Comparison of ENCODE assay signal across 9 mouse cellular contexts in genomic region chr2:91027391-91028214, GRCm38 (mm10). TPM values are rescaled to one million over a fixed set of nuclear protein-coding genes. Genes with fewer than 3 reads are reported as not detected.
DNase-seq lines count a peak whose midpoint lies in the region; ATAC-seq and TF ChIP-seq lines count a peak whose summit lies in the region.
"Had no signal": no experiment of that assay in that cellular context is flagged by ENCODE, and none has a peak within 500 bp of the region (broad histone marks: within the 10 kb centered on the region; RNA-seq: fewer than 3 reads in every experiment).

No protein-coding gene starts in this region.

- no peak overlapping the region for H3K4me3 ChIP-seq in lung, postnatal 0 days (ENCODE audit: low read depth, low read length)
- H3K4me3 ChIP-seq in lung, adult 2 months (replicated peaks; ENCODE audit: extremely low read depth, low read depth, low read length): no peak overlapping the region
- peak overlapping the region; percentile 5; the same call in 1 of the 2 replicates for H3K4me3 ChIP-seq in heart, embryonic 11.5 days (ENCODE audit: low read depth, low read length)

- TF ChIP-seq POLR2A in lung, adult 2 months (IDR thresholded peaks at IDR 0.05; ENCODE audit: borderline replicate concordance, extremely low read depth, low read depth, low read length): no peak

- no peak for TF ChIP-seq EP300 in lung, postnatal 0 days (IDR thresholded peaks at IDR 0.05)

- H3K27me3 ChIP-seq in lung, postnatal 0 days (replicated peaks; ENCODE audit: insufficient read depth, low read length): no peaks in the 10 kb centered on the region
- no peaks in the 10 kb centered on the region for H3K27me3 ChIP-seq in heart, embryonic 11.5 days (ENCODE audit: control insufficient read depth, insufficient read depth, low read length)

- H3K9ac ChIP-seq in lung, postnatal 0 days (replicated peaks; ENCODE audit: low read depth): no peak overlapping the region
- no peak overlapping the region for H3K9ac ChIP-seq in heart, embryonic 11.5 days (ENCODE audit: low read depth, low read length)

- no peak overlapping the region for H3K4me2 ChIP-seq in lung, postnatal 0 days (replicated peaks; ENCODE audit: low read depth, low read length)
- H3K4me2 ChIP-seq in heart, embryonic 11.5 days: peak overlapping the region; percentile 43

- TF ChIP-seq CTCF in lung, postnatal 0 days (IDR thresholded peaks at IDR 0.05): no peak
- TF ChIP-seq CTCF in lung, adult 2 months (IDR thresholded peaks at IDR 0.05; ENCODE audit: insufficient read depth, low read length): no peak

- H3K9me3 ChIP-seq in lung, postnatal 0 days (ENCODE audit: low read length): no peaks in the 10 kb centered on the region
- no peaks in the 10 kb centered on the region for H3K9me3 ChIP-seq in heart, embryonic 11.5 days (replicated peaks; ENCODE audit: control insufficient read depth, low read length)

- peak; percentile 61 for DNase-seq in adrenal gland, postnatal 10 days
- no peak for DNase-seq in adrenal gland, postnatal 4 days (ENCODE audit: low spot score in 2 of 2)
- DNase-seq in lung, postnatal 0 days (ENCODE audit: low spot score): peak; percentile 39
- DNase-seq in lung, adult 2 months: no peak
- DNase-seq in lung, postnatal 25 days (ENCODE audit: low spot score): peak; percentile 31
- no peak for DNase-seq in thymus, postnatal 0 days (ENCODE audit: low spot score)
- no peak for DNase-seq in left cerebral cortex, adult 18-20 months (ENCODE audit: low spot score in 2 of 2)
- DNase-seq: cerebellum, adult 18-20 months had no signal

- H3K27ac ChIP-seq in lung, postnatal 0 days (ENCODE audit: low read length): no peak overlapping the region
- H3K27ac ChIP-seq in heart, embryonic 11.5 days (ENCODE audit: low read depth, low read length): peak overlapping the region; percentile 10; the same call in 1 of the 2 replicates

- no peak for ATAC-seq in lung, postnatal 0 days
- ATAC-seq in heart, embryonic 11.5 days (replicated peaks; ENCODE audit: insufficient number of reproducible peaks, low FRiP score, low TSS enrichment): 0 out of 2 replicates have a peak, but pooled peaks have one; percentile 28

- H3K36me3 ChIP-seq in lung, postnatal 0 days (ENCODE audit: insufficient read depth, low read length): no peaks in the 10 kb centered on the region
- no peaks in the 10 kb centered on the region for H3K36me3 ChIP-seq in heart, embryonic 11.5 days (ENCODE audit: control insufficient read depth, insufficient read depth, low read length)

- H3K4me1 ChIP-seq in lung, postnatal 0 days (ENCODE audit: insufficient read depth, low read depth, low read length): no peaks in the 10 kb centered on the region
- peaks cover 2% of the 10 kb centered on the region; the same call in 1 of the 2 replicates for H3K4me1 ChIP-seq in lung, adult 2 months (ENCODE audit: control insufficient read depth, insufficient read depth, low read length)
- peaks cover 10% of the 10 kb centered on the region; the same call in 1 of the 2 replicates for H3K4me1 ChIP-seq in heart, embryonic 11.5 days (ENCODE audit: control insufficient read depth, insufficient read depth, low read length)

- 82% methylated on average over 9 of the region's 9 CpGs for WGBS in lung, postnatal 0 days
- 77% methylated on average over 9 of the region's 9 CpGs for WGBS in lung, adult 2 months
- 77% methylated on average over 9 of the region's 9 CpGs for WGBS in heart, embryonic 11.5 days (ENCODE audit: insufficient replicate concordance)

RNA-seq across cellular contexts. Expression of gene Rapsn, which starts 7.8 kb away (rescaled TPM):
- 1 to 10 TPM; 1.7 to 5.0 TPM for total RNA-seq in adrenal gland, postnatal 10 days (2021)
- total RNA-seq in adrenal gland, postnatal 4 days (2021): 1 to 10 TPM; 4.2 to 4.9 TPM
- polyA plus RNA-seq in lung, postnatal 0 days (2015; fragmentation: Nextera tagmentation; extraction: Ambion mirVana): 0.84 and 1.8 TPM in 2 replicates
- polyA plus RNA-seq in lung, adult 2 months (2012; rRNA removed): 2.6 and 4.7 TPM in 2 replicates
- polyA plus RNA-seq in heart, embryonic 11.5 days (2014; fragmentation: Nextera tagmentation; extraction: Ambion mirVana): 11.1 and 11.3 TPM in 2 replicates
- 8.3 TPM in 2 replicates for polyA plus RNA-seq in thymus, postnatal 0 days (2015; fragmentation: Nextera tagmentation; extraction: Ambion mirVana)
- under 1 TPM; 0.49 to 0.70 TPM for total RNA-seq in left cerebral cortex, adult 18-20 months (2021)

RNA-seq across cellular contexts. Expression of gene Psmc3, which starts 26.2 kb away (rescaled TPM):
- 100 to 1,000 TPM; 174 to 182 TPM for total RNA-seq in adrenal gland, postnatal 10 days (2021)
- 100 to 1,000 TPM; 203 to 210 TPM for total RNA-seq in adrenal gland, postnatal 4 days (2021)
- 181 and 186 TPM in 2 replicates for polyA plus RNA-seq in lung, postnatal 0 days (2015; fragmentation: Nextera tagmentation; extraction: Ambion mirVana)
- polyA plus RNA-seq in lung, adult 2 months (2012; rRNA removed): 51.7 and 76.9 TPM in 2 replicates
- polyA plus RNA-seq in heart, embryonic 11.5 days (2014; fragmentation: Nextera tagmentation; extraction: Ambion mirVana): 316 and 322 TPM in 2 replicates
- polyA plus RNA-seq in thymus, postnatal 0 days (2015; fragmentation: Nextera tagmentation; extraction: Ambion mirVana): 302 and 307 TPM in 2 replicates
- 100 to 1,000 TPM; 210 to 211 TPM for total RNA-seq in left cerebral cortex, adult 18-20 months (2021)

RNA-seq across cellular contexts. Expression of gene Slc39a13, which starts 42.6 kb away (rescaled TPM):
- 10 to 100 TPM; 22.3 to 30.5 TPM for total RNA-seq in adrenal gland, postnatal 10 days (2021)
- 10 to 100 TPM; 35.7 to 42.0 TPM for total RNA-seq in adrenal gland, postnatal 4 days (2021)
- polyA plus RNA-seq in lung, postnatal 0 days (2015; fragmentation: Nextera tagmentation; extraction: Ambion mirVana): 32.6 and 34.4 TPM in 2 replicates
- polyA plus RNA-seq in lung, adult 2 months (2012; rRNA removed): 88.2 and 101 TPM in 2 replicates
- polyA plus RNA-seq in heart, embryonic 11.5 days (2014; fragmentation: Nextera tagmentation; extraction: Ambion mirVana): 34.0 and 36.3 TPM in 2 replicates
- polyA plus RNA-seq in thymus, postnatal 0 days (2015; fragmentation: Nextera tagmentation; extraction: Ambion mirVana): 15.1 and 16.4 TPM in 2 replicates
- 10 to 100 TPM; 26.8 to 31.8 TPM for total RNA-seq in left cerebral cortex, adult 18-20 months (2021)

RNA-seq across cellular contexts. Expression of gene Spi1, which starts 54.6 kb away (rescaled TPM):
- total RNA-seq in adrenal gland, postnatal 10 days (2021): 1 to 10 TPM; 5.3 to 8.7 TPM
- 1 to 10 TPM; 7.8 to 7.9 TPM for total RNA-seq in adrenal gland, postnatal 4 days (2021)
- 23.9 and 24.2 TPM in 2 replicates for polyA plus RNA-seq in lung, postnatal 0 days (2015; fragmentation: Nextera tagmentation; extraction: Ambion mirVana)
- polyA plus RNA-seq in lung, adult 2 months (2012; rRNA removed): 65.7 and 70.7 TPM in 2 replicates
- polyA plus RNA-seq in heart, embryonic 11.5 days (2014; fragmentation: Nextera tagmentation; extraction: Ambion mirVana): 1.7 and 1.9 TPM in 2 replicates
- polyA plus RNA-seq in thymus, postnatal 0 days (2015; fragmentation: Nextera tagmentation; extraction: Ambion mirVana): 13.8 and 14.0 TPM in 2 replicates
- total RNA-seq in left cerebral cortex, adult 18-20 months (2021): 1 to 10 TPM; 3.2 to 3.6 TPM

Comparison
In these comparisons a context has a peak if more than half of its experiments do, and no peak if none do; other contexts are left out.
1. DNase-seq: peak in adrenal gland, postnatal 10 days (single experiment), lung, postnatal 0 days (single experiment) and lung, postnatal 25 days (single experiment); none in adrenal gland, postnatal 4 days (0 of 2), lung, adult 2 months (single experiment), thymus, postnatal 0 days (single experiment) and left cerebral cortex, adult 18-20 months (0 of 2).